Mouse (Mus musculus): ENCODE data around the gene Myoz1. TPM values are rescaled to one million over a fixed set of nuclear protein-coding genes. Genes with fewer than 3 reads are reported as not detected.

The Myoz1 gene
- total RNA-seq, 2 experiments from 2014 or later, result 0.92 to 1.00 TPM

GRCm38 (mm10) chr14:20607396-20608126 lies 48.8 kb downstream of the Myoz1 start:
- intact Hi-C loops (cut with DNase I), result no loop called here
- DNase-seq, result peak; percentile 34 to 59

- intact Hi-C loops (cut with DNase I), result no loop called here
- no peak for DNase-seq
Measured at GRCm38 (mm10) chr14:20601287-20601686, 55.1 kb downstream of the Myoz1 start.

GRCm38 (mm10) chr14:20600203-20600602 lies 56.1 kb downstream of the Myoz1 start:
- intact Hi-C loops (cut with DNase I), result no loop called here
- no peak for DNase-seq

- DNase-seq, result no peak
- intact Hi-C loops (cut with DNase I), result no loop called here
Measured at GRCm38 (mm10) chr14:20599542-20599941, 56.8 kb downstream of the Myoz1 start.

Small RNAs within 50 kb of the gene (microRNA-seq; reads per million reads assigned to microRNA genes)
- 0.67 to 1.4 reads per million in 2 experiments for gene Mir6946 (ENCODE audit: borderline number of aligned reads in 2 of 2)

Other genes starting within 250 kb of the Myoz1 start
- not detected for gene Cfap70, start 204.3 kb downstream of the Myoz1 start, total RNA-seq (2021)
- 10 to 100 TPM; 52.3 to 55.4 TPM for gene Anxa7, start 176.4 kb downstream of the Myoz1 start, total RNA-seq (2021)
- under 1 TPM; 0.41 to 0.58 TPM for gene Mss51, start 159.6 kb downstream of the Myoz1 start, total RNA-seq (2021)
- 10 to 100 TPM; 64.4 to 65.0 TPM for gene Ppp3cb, start 110.0 kb downstream of the Myoz1 start, total RNA-seq (2021)
- gene Usp54, start 15.5 kb downstream of the Myoz1 start, total RNA-seq (2021), result 10 to 100 TPM; 20.9 to 21.1 TPM
- 100 to 1,000 TPM; 111 to 118 TPM for gene Synpo2l, start 11.8 kb upstream of the Myoz1 start, total RNA-seq (2021)
- 100 to 1,000 TPM in 1 of 2 experiments, 10 to 100 TPM in 1; 97.8 to 104 TPM for gene Sec24c, start 17.8 kb upstream of the Myoz1 start, total RNA-seq (2021)
- gene Fut11, start 38.4 kb upstream of the Myoz1 start, total RNA-seq (2021), result 1 to 10 TPM; 6.6 to 7.1 TPM
- 100 to 1,000 TPM; 120 to 123 TPM for gene Chchd1, start 46.5 kb upstream of the Myoz1 start, total RNA-seq (2021)
- gene Zswim8, start 51.0 kb upstream of the Myoz1 start, total RNA-seq (2021), result 10 to 100 TPM; 45.4 to 47.8 TPM
- gene Ndst2, start 78.0 kb upstream of the Myoz1 start, total RNA-seq (2021), result 10 to 100 TPM; 10.6 to 10.8 TPM
- 10 to 100 TPM; 51.4 to 52.8 TPM for gene Camk2g, start 137.5 kb upstream of the Myoz1 start, total RNA-seq (2021)
- gene Plau, start 180.1 kb upstream of the Myoz1 start, total RNA-seq (2021), result 1 to 10 TPM; 6.1 to 6.2 TPM